Mouse (Mus musculus): Measurements from ENCODE around the gene Olfml1. TPM values are rescaled to one million over a fixed set of nuclear protein-coding genes. Genes with fewer than 3 reads are reported as not detected.

Olfml1 gene
- polyA plus RNA-seq (2016; fragmentation: Nextera tagmentation; extraction: Ambion mirVana) = 30.2 and 32.1 TPM in 2 replicates

- H3K9ac ChIP-seq (replicated peaks) = peak within 1 kb of the TSS; percentile 56
- 6% methylated on average over 7 of the region's 7 CpGs for WGBS
- peak; percentile 99 for ATAC-seq (ENCODE audit: insufficient number of reproducible peaks, insufficient read depth, low FRiP score, low TSS enrichment, low read depth)
- peak within 1 kb of the TSS; percentile 68 for H3K4me2 ChIP-seq
- peaks cover 19% of the 10 kb centered on the region for H3K4me1 ChIP-seq (replicated peaks)
- peaks cover 17% of the 10 kb centered on the region for H3K36me3 ChIP-seq
- peak within 1 kb of the TSS; percentile 97 for H3K27ac ChIP-seq
- peaks cover 13% of the 10 kb centered on the region; the same call in 1 of the 2 replicates for H3K9me3 ChIP-seq
- peak within 1 kb of the TSS; percentile 51 for H3K4me3 ChIP-seq (replicated peaks)
- no peaks in the 10 kb centered on the region for H3K27me3 ChIP-seq
Measured at GRCm38 (mm10) chr7:107567261-107567671, at the start of gene Olfml1. TSS of gene Olfml1 (plus strand) at chr7:107567446.

- Histone ChIP-seq H3K4me2 (no peak overlapping the region), H3K9me3 (no peaks in the 10 kb centered on the region), H3K27me3 (no peaks in the 10 kb centered on the region), H3K27ac (no peak overlapping the region), H3K9ac (replicated peaks) (no peak overlapping the region), H3K4me3 (replicated peaks) (no peak overlapping the region), H3K4me1 (replicated peaks) (peaks cover 20% of the 10 kb centered on the region), H3K36me3 (no peaks in the 10 kb centered on the region)
- 86% methylated on average over 12 of the region's 12 CpGs for WGBS
- ATAC-seq (ENCODE audit: insufficient number of reproducible peaks, insufficient read depth, low FRiP score, low TSS enrichment, low read depth) = no peak
Measured at GRCm38 (mm10) chr7:107519256-107520025, 47.8 kb upstream of the Olfml1 start.

- Histone ChIP-seq H3K9ac (replicated peaks) (no peak overlapping the region), H3K4me2 (no peak overlapping the region), H3K27ac (no peak overlapping the region), H3K4me3 (replicated peaks) (no peak overlapping the region), H3K9me3 (no peaks in the 10 kb centered on the region), H3K27me3 (no peaks in the 10 kb centered on the region), H3K4me1 (replicated peaks) (peaks cover 13% of the 10 kb centered on the region), H3K36me3 (no peaks in the 10 kb centered on the region)
- WGBS = 84% methylated on average over 6 of the region's 6 CpGs
- ATAC-seq (ENCODE audit: insufficient number of reproducible peaks, insufficient read depth, low FRiP score, low TSS enrichment, low read depth) = no peak
Measured at GRCm38 (mm10) chr7:107521411-107521810, 45.8 kb upstream of the Olfml1 start.

GRCm38 (mm10) chr7:107526299-107526698 is 40.9 kb upstream of the Olfml1 start:
- Histone ChIP-seq H3K36me3 (no peaks in the 10 kb centered on the region), H3K27ac (no peak overlapping the region), H3K4me3 (replicated peaks) (no peak overlapping the region), H3K4me1 (replicated peaks) (no peaks in the 10 kb centered on the region), H3K4me2 (no peak overlapping the region), H3K27me3 (no peaks in the 10 kb centered on the region), H3K9ac (replicated peaks) (no peak overlapping the region), H3K9me3 (no peaks in the 10 kb centered on the region)
- WGBS = 15% methylated on average over 1 of the region's 1 CpGs
- no peak for ATAC-seq (ENCODE audit: insufficient number of reproducible peaks, insufficient read depth, low FRiP score, low TSS enrichment, low read depth)

- no peaks in the 10 kb centered on the region for H3K4me1 ChIP-seq (replicated peaks)
- H3K4me3 ChIP-seq (replicated peaks) = no peak overlapping the region
- no peaks in the 10 kb centered on the region for H3K27me3 ChIP-seq
- no peak for ATAC-seq (ENCODE audit: insufficient number of reproducible peaks, insufficient read depth, low FRiP score, low TSS enrichment, low read depth)
- H3K36me3 ChIP-seq = no peaks in the 10 kb centered on the region
- no peaks in the 10 kb centered on the region for H3K9me3 ChIP-seq
- no peak overlapping the region for H3K9ac ChIP-seq (replicated peaks)
- no peak overlapping the region for H3K27ac ChIP-seq
- WGBS = 79% methylated on average over 3 of the region's 3 CpGs
- no peak overlapping the region for H3K4me2 ChIP-seq
Measured at GRCm38 (mm10) chr7:107528169-107528772, 39.0 kb upstream of the Olfml1 start.

GRCm38 (mm10) chr7:107529364-107529763 is 37.9 kb upstream of the Olfml1 start:
- ATAC-seq (ENCODE audit: insufficient number of reproducible peaks, insufficient read depth, low FRiP score, low TSS enrichment, low read depth) = no peak
- Histone ChIP-seq H3K4me2 (no peak overlapping the region), H3K4me3 (replicated peaks) (no peak overlapping the region), H3K4me1 (replicated peaks) (no peaks in the 10 kb centered on the region), H3K36me3 (no peaks in the 10 kb centered on the region), H3K9ac (replicated peaks) (no peak overlapping the region), H3K27me3 (no peaks in the 10 kb centered on the region), H3K9me3 (no peaks in the 10 kb centered on the region), H3K27ac (no peak overlapping the region)
- WGBS = 65% methylated on average over 5 of the region's 5 CpGs

- Histone ChIP-seq H3K27ac (no peak overlapping the region), H3K27me3 (no peaks in the 10 kb centered on the region), H3K9ac (replicated peaks) (no peak overlapping the region), H3K4me1 (replicated peaks) (no peaks in the 10 kb centered on the region), H3K4me2 (no peak overlapping the region), H3K36me3 (no peaks in the 10 kb centered on the region), H3K9me3 (0 out of 2 replicates have a peak, but pooled peaks cover 4% of the 10 kb centered on the region), H3K4me3 (replicated peaks) (no peak overlapping the region)
- ATAC-seq (ENCODE audit: insufficient number of reproducible peaks, insufficient read depth, low FRiP score, low TSS enrichment, low read depth) = no peak
- 81% methylated on average over 4 of the region's 4 CpGs for WGBS
Measured at GRCm38 (mm10) chr7:107535311-107535710, 31.9 kb upstream of the Olfml1 start.

GRCm38 (mm10) chr7:107536516-107536915 is 30.7 kb upstream of the Olfml1 start:
- Histone ChIP-seq H3K27ac (no peak overlapping the region), H3K9me3 (0 out of 2 replicates have a peak, but pooled peaks cover 4% of the 10 kb centered on the region), H3K4me1 (replicated peaks) (no peaks in the 10 kb centered on the region), H3K4me3 (replicated peaks) (no peak overlapping the region), H3K27me3 (no peaks in the 10 kb centered on the region), H3K4me2 (no peak overlapping the region), H3K9ac (replicated peaks) (no peak overlapping the region), H3K36me3 (no peaks in the 10 kb centered on the region)
- no peak for ATAC-seq (ENCODE audit: insufficient number of reproducible peaks, insufficient read depth, low FRiP score, low TSS enrichment, low read depth)
- WGBS = 79% methylated on average over 6 of the region's 6 CpGs

GRCm38 (mm10) chr7:107540034-107540433 is 27.2 kb upstream of the Olfml1 start:
- no peak overlapping the region for H3K4me2 ChIP-seq
- 57% methylated on average over 4 of the region's 4 CpGs for WGBS

GRCm38 (mm10) chr7:107545011-107545410 is 22.2 kb upstream of the Olfml1 start:
- Histone ChIP-seq H3K4me3 (replicated peaks) (no peak overlapping the region), H3K4me1 (replicated peaks) (no peaks in the 10 kb centered on the region), H3K27ac (no peak overlapping the region), H3K27me3 (no peaks in the 10 kb centered on the region), H3K9ac (replicated peaks) (no peak overlapping the region), H3K4me2 (no peak overlapping the region), H3K9me3 (no peaks in the 10 kb centered on the region), H3K36me3 (no peaks in the 10 kb centered on the region)
- 63% methylated on average over 1 of the region's 1 CpGs for WGBS
- no peak for ATAC-seq (ENCODE audit: insufficient number of reproducible peaks, insufficient read depth, low FRiP score, low TSS enrichment, low read depth)

More at GRCm38 (mm10) chr7:107540034-107540433, 27.2 kb upstream of the Olfml1 start:
- Histone ChIP-seq H3K27ac (no peak overlapping the region), H3K9me3 (no peaks in the 10 kb centered on the region), H3K4me1 (replicated peaks) (no peaks in the 10 kb centered on the region), H3K27me3 (no peaks in the 10 kb centered on the region), H3K4me3 (replicated peaks) (no peak overlapping the region), H3K9ac (replicated peaks) (no peak overlapping the region), H3K36me3 (no peaks in the 10 kb centered on the region)
- ATAC-seq (ENCODE audit: insufficient number of reproducible peaks, insufficient read depth, low FRiP score, low TSS enrichment, low read depth) = no peak

GRCm38 (mm10) chr7:107547872-107548271 is 19.4 kb upstream of the Olfml1 start:
- no peaks in the 10 kb centered on the region for H3K9me3 ChIP-seq
- H3K4me1 ChIP-seq (replicated peaks) = no peaks in the 10 kb centered on the region
- no peaks in the 10 kb centered on the region for H3K36me3 ChIP-seq
- WGBS = 92% methylated on average over 3 of the region's 3 CpGs
- no peaks in the 10 kb centered on the region for H3K27me3 ChIP-seq
- no peak for ATAC-seq (ENCODE audit: insufficient number of reproducible peaks, insufficient read depth, low FRiP score, low TSS enrichment, low read depth)
- H3K9ac ChIP-seq (replicated peaks) = no peak overlapping the region
- H3K4me3 ChIP-seq (replicated peaks) = no peak overlapping the region
- no peak overlapping the region for H3K27ac ChIP-seq
- H3K4me2 ChIP-seq = no peak overlapping the region

All from limb, embryonic 12.5 days (tissue).